Mouse (Mus musculus): Measurements from ENCODE around the gene Bean1.

Gene Bean1

DNA sequence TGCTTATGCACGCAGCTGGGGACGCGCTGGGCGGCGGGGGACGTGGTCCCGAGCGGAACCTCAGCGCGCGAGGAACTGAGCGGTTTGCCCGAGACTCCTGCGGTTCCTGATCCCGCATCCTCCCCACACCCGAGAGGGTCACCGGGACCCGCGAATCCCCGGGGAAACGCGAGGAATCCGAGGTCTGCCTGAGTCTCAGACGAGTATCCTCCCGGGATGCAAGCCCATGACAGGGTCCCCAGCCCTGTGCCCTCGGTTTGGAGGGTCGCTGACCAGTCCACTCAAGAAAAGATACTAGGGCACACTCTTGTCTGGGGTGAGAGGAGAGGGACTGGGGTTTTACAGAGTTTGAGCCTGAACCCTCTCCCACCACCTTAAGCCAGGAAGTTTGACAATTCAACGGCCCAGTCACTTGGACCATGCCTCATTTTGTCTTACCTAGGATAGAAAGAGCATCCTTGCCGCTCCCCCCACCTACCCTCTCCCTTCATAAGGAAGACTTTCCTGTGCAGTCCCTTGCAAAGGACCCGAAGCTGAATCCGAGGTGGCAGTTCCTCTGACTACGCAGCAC is 893 bp downstream of the Bean1 start:
- no peak for DNase-seq (ENCODE audit: low read depth, low spot score)

DNA sequence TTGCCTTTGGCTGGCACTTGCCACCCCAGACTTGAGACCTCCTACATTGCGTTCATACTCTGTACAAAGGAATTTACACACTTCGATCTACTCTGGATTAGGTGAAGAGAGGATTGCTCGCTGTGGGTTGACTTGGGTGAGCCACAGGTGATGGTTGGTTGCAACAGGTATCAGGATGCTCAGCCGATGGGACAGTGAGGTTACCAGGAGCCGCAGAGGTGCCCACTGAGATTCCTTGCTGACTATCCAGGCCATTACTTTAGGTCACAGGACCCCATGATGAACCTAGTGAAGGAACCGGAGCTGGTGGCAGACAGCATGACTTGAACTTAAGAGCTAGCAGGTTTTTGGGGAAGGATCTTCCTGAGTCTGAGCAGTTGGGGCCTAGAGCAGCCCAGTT is 2.2 kb downstream of the Bean1 start:
- DNase-seq (ENCODE audit: low read depth, low spot score), result no peak

DNA sequence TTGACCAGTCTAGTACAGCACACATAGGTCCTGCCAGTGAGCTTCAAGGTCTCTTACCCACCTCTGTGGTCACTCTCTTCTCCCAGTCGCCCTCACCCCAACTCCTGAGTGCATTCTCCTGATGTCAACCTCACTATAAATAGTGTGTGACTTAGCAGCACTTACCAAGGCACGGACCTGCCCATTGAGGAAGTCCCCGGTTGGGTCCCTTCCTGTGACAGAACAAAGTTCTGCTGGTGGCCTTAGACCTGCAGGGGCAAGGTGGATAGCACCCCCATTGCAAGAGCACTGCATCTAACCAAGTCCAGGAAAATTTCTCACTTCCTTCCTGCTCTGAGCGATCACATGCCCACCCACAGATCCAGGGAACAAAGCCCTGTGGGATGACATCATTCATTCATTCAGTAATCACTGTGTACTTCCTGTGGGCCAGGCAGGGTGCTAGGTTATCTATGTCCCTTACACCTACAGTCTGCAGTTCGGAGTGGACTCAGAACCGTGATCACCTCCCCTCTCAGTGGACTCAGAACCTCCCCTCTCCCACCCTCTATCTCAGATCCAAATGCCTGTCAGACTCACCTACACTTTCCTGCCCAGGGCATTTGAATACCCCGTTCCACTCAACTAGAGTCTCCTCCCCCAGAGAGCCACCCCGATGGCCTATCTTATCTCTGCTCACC is 5.7 kb downstream of the Bean1 start:
- DNase-seq (ENCODE audit: low read depth, low spot score), result no peak

DNA sequence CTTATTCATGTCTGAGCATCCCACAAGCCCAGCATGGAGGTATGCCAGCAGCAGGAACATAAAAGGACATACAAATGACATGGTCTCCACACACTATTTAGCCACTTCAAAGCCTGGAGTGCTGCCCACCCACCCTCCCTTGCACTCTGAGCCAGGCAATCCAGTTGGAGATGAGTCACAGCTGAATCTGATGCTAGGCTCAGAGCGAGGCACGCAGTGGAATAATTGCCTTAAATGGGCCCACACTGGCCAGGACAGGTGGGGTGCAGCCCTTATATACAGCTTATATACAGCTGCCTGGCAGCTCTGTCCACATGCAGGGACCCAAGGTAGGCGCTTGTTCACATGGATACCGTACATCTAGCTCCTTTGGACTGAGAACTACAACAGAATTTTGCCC is 6.8 kb downstream of the Bean1 start:
- no peak for DNase-seq (ENCODE audit: low read depth, low spot score)

DNA sequence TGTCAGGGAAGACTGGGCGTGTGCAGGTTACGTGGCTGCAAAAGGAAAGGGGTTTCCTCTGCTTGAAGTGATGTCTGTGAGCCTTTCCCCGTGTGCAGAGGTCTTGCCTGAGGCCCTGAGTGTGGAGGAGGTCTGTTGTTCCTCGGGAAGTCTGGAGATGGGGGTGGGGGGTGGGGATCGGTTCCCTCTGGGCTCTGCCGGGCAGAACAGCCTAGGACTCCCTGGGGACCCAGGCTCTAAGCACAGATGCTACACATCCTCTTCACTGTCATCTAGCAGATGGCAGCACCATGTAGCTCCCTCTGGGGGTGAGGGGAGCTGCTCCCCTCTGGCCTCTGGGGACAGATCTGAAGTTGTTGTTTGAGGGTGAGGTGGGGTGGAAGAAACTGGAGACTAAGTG is 14.7 kb downstream of the Bean1 start:
- no peak for DNase-seq (ENCODE audit: low read depth, low spot score)

DNA sequence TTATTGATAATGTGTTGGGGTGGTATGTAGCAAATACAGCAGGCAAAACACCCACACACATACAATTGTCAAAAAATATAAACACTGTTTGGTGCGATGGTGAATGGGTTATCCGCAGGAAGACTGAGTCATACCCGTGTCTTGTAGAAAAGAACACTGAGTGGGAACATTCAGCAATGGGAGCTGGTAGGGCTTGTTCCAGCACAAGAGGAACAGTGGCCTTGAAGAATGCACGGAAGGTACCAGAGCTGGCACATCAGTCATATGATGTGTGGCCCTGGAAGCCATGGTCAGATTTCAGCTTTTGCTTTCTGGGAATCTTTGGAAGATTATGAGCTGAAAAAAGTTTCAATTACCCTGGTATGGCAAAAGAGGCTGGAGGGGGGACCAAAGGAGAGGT is 16.6 kb downstream of the Bean1 start:
- DNase-seq (ENCODE audit: low read depth, low spot score), result no peak

DNA sequence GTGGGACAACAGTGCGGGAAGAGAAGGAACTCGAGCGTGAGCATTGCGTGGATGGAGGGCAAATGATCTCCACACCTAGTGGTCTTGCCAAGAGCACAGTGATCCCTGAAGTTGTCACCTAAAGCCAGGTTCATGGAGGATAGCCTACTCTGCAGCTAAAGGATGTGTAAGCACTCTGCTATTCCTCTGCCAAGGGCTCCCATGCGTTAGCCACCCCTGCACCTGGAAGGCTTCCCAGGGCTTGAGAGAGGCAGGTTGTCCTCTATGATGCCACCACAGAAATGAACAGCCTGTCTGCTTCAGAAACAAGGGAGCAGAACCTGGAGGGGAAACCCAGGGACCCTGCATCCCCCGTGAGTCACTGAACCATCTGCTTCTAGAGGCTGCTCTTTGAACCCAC is 17.4 kb downstream of the Bean1 start:
- no peak for DNase-seq (ENCODE audit: low read depth, low spot score)

DNA sequence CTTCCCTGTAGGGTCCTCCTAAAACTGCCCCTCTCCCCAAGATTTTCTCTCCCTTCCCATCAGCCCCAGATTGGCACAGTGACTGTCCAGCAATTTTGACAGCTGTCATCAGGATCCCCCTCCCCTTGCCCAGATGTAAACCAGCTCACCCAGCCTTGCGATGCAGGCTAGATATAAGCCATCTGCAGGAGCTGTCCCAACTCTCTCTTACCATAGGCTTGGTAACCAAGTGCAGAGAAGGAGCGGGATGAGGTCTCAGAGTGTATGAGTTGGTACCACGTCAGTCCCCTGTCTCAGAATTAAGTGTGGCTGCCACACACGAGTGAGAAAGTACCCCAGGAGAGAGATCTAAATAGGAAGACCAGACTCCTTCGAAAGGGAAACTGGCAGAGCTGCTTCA is 18.2 kb downstream of the Bean1 start:
- DNase-seq (ENCODE audit: low read depth, low spot score), result no peak

DNA sequence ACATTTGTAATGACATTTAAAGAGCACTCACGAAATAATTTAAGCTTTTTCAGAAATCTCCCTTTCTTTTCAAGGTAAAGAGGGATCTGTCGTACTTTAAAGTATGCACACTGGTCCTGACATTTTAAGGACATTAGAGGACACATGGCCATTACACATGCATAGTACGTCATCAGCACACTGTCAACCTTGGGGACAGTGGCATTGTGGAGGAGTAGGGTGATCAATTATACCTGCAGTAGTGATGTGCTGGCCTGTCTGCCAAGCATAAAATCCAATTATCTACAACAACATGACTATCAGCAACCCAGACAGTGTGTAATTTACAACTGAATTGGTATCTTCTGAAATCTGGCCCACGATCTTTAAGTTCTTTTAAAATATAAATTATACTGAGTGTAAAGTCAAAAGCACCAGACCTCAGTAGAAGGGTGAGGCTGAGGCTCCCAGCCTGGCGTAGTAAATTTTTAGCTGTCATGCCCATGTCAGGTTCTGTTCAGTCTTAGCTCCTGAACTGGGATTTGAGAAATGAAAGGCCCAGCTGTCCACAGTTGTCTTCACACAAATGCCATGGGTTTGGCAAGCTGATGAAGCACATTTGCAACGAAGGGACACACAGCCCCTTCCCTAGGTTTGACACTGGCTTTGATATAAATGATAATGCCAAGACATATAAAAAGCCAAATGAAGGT is 20.7 kb downstream of the Bean1 start:
- DNase-seq (ENCODE audit: low read depth, low spot score), result no peak

DNA sequence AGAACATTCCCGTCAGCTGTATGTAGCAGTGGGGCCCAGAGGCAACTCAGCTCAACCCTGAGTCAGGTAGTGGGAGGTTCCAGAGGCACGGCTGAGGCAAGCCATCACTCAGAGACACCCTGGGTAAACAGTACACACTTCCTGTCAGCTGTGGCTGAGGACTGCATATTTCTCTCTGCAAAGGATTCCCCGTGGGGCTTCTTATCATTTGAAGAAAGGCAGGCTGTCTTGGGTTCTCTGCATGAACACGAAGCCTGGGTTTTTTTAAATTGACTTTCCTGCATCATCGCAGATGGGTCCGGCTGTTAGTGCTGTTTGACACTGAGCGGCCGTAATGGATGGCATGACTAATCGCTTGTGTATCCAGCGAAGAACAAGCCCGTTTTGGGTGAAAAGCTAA is 21.3 kb downstream of the Bean1 start:
- no peak for DNase-seq (ENCODE audit: low read depth, low spot score)

DNA sequence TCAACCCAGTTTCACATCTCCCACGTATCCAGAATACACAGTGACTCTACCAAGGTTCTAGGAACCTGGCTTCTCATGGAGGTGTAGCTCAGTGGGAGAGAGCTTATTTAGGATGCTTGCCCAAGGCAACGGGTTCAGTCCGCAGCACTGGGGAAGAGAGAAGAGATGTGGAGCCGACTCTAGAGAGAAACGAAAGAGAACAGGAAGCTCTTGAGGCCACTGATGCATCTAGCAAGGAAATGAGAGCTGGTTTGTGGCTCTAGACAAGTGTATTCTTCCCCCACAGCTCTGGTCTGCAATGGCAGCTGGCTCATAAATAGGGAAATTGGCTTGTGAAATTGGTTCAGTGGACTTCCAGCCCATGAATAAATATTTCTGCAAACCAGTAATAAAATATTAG is 29.6 kb downstream of the Bean1 start:
- DNase-seq (ENCODE audit: low read depth, low spot score), result no peak

DNA sequence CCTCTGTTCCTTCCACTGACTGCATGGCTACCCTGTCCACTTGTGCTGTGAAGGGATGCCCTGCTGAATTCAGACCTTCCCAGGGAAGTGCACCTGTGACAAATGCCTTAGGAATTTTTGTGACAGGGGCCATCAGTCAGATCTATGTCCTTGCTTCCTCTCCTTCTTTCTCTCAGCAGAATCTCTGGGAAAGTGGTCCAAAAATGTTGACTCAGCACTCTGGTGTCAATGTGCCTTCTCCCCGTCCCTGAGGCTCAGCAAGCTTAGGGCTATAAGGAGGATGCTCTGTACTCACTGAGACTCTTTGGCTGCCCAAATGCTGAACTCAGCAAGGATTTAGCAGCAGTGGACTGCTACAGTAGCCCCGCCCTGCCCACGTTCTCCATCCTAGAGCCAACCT is 31.4 kb downstream of the Bean1 start:
- DNase-seq (ENCODE audit: low read depth, low spot score), result no peak

DNA sequence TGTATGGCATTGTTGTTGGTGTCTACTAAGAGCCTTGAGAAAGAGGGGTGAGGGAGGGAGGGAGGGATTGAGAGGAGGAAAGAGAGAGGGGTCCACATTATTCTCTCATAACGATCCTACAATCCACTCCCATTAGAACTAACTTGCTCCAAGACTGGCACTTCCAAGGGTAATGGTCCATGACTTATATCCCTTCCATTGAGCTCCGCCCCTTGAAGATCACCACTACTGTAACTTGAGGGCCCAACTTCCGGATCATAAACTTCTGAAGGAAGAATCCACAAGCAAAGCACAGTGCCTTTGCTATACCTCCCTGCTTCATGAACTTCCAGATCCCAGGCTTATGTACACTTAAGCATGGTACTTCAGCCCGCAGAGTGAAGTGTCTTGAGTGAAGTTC is 32.1 kb downstream of the Bean1 start:
- no peak for DNase-seq (ENCODE audit: low read depth, low spot score)

DNA sequence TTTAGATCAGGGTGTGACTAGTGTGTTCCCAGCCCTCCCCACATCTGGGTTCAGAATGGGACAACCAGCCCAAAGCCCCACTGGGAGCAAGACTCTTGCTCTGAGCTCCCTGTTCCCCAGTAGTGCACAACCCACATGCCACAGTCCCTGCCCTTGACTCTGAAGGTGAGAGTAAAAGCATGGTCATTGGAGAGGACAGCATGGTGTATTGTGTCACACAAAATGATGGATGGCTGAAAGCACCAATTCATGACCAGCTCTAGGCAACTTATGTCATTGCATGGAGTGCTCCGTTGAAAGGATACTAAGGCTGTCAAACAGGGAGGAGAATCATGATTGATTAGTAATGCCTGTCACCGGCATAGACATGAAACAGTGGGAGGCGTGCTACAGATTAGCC is 35.0 kb downstream of the Bean1 start:
- no peak for DNase-seq (ENCODE audit: low read depth, low spot score)

DNA sequence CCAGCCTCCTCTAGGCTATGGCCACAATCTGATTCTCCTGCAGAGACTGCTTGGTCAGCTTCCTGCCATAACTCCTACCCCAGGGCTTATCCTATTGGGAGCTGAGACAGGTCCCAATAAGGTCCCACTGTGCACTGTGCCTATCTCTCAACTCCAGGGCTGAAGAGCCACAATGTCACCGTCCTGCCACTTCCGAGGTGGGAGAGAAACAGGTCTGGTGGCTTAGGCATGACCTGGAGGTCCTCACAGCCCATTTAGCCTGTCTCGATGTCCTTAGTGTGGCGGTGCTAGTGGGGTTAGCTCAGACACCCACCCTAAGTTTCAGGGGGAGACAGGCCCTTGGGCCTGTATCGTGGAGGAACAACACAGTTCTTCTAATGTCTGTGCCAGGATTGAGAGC is 47.4 kb downstream of the Bean1 start:
- no peak for DNase-seq (ENCODE audit: low read depth, low spot score)

DNA sequence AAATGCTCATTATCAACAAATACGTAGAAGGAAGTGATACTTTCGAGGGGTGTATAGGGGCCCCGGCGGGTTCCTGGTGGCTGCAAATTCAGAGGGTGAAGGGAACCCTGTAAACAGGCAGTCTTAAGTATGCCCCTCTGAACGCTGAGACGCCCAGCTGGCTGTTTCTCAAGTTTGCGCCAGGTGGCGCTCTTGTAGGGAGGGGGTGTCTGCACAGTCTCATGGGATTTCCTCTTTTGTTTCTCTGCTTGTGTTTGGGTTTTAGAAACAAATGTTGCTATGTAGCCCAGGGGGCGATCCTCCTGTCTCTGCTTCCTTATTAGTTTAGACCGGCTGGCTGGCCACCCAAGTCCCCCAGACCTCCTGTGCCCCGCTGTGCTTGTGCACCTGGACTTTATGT is 48.8 kb downstream of the Bean1 start:
- peak; percentile 20 for DNase-seq (ENCODE audit: low read depth, low spot score)

DNA sequence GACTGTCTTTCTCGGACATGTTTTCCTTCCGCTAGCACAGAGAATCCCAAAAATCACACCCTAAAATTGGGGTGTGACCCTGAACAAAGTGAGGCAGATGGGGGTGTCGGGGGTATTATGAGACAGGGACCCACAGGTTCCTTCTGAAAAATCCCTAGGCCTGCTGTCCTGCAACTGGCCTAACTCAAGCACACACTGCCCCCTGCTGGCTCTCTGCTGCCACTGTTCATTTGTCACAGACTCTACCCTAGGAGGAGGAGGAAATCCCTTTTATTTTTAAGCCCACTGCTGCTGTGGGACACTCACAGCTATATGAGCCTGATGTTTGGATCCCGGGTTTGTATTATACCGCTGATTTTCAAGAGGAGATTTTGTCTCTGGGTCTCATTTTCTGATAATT is 49.6 kb downstream of the Bean1 start:
- DNase-seq (ENCODE audit: low read depth, low spot score), result peak; percentile 54

DNA sequence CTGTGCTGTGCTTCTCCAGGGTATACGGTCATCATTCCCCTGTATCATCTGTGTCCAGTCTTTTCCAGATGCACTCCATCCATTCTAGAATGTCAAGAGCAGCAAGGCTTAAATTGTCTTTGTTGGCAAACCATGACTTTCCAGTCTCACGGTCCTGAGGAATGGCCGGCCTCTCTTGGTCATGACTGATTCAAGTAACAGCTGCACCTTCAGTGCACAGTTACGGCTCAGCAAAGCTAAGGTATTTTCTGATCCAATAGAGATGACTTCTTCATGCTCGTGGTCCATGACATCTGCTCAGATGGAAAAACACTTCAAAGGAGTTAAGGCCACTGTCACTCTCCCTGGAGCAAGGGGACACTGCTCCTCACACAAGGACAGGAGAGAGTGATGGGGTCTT is 56.8 kb downstream of the Bean1 start:
- no peak for DNase-seq (ENCODE audit: low read depth, low spot score)

DNA sequence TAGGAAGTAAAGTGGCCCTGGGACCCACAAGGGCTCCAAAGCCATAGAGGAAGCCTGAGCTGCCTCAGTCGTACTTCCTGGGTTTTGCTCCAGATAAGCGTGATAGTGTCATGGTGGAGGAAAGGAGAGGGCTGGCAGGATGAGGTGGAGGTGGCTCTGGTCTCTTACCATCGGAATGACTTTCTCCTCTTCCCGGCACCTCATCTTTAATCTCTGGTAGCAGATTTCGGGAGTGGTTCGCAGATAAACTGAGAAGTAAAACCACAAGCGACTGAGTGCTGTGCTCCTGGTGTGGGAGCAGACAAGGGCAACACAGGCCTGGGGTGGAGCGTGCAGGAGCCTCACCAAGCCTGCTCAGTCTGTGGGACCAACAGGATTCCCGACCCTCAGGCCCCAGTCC is 60.1 kb downstream of the Bean1 start:
- DNase-seq (ENCODE audit: low read depth, low spot score), result no peak

DNA sequence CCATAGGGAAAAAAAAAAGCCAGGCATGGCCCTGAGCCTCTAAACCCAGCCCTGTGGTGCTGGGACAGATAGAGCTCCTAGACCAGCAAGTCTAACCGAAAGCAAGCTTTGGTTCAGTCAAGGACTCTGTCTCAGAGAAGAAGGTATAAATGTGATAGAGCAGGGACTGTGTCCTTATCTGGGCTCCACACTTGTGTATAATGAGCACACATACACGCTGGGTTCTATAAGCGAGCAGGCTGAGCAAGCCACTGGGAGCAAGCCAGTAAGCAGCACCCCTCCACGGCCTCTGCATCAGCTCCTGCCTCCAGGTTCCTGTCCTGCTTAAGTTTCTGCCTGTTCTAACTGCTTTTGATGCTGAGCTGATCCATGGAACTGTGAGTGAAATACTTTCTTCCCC is 61.8 kb downstream of the Bean1 start:
- no peak for DNase-seq (ENCODE audit: low read depth, low spot score)

DNA sequence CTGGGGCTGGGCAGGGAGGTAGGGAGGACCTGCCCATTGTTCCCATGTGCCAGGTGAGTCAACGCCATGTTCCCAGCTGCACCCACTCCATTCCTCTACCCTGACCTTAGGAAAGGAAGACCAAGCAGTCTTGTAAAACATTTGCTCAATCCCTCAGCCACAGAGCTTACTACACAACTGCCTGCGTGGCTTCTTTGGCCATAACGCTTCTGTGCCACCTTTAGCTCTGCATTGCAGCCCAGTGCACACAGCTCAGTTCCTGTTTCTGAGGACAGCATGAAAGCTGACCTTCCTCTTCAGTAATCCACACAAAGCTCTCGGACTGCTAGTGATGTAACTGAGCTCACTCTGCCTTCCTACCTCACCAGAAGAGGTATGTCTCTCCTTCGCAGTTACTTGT is 62.7 kb downstream of the Bean1 start:
- DNase-seq (ENCODE audit: low read depth, low spot score), result no peak

DNA sequence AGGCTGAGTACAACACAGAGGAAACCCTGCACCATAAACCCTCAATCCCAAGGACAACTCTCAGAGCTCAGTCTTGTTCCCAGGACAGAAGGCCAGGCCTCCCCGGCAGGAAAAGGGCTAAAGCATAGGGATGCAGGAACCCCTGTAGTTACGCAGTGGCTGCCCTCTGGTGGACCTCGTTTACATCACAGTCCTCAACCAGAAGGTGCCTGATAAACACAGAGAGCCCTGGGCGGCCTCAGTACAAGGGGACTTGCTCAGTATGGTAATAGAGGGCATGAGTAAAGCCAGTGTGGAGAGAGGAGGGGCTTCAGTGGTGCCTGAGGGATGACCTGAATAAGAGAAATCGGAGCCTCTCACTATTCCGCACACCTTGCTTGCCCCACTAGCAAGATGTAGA is 64.3 kb downstream of the Bean1 start:
- DNase-seq (ENCODE audit: low read depth, low spot score), result no peak

DNA sequence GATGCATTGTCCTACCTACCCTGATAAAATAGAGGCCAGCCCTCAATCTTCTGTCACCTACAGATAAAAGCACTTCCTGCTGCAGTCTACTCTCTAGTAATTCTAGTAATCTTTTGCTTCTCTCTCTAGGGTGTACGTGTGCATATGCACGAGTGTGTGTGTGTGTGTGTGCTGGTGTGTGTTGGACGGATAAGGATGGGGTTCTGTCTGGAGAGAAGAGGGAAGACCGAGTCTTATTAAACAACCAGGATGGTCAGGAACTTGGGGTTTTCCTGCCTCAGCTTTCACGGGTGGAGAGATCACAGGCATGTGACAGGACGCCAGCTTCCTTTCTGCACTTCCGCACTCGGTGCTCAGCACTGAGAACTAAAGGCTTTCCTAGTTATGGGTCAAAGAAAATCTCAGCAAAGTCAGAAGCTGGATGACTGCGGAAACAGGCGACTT is 69.2 kb downstream of the Bean1 start:
- DNase-seq (ENCODE audit: low read depth, low spot score), result no peak

All from retina, postnatal 7 days (tissue).